Mouse (Mus musculus) cerebellum, adult 2 months (tissue): Measurements from ENCODE around the gene Sgpp1. TPM values are rescaled to one million over a fixed set of nuclear protein-coding genes. Genes with fewer than 3 reads are reported as not detected.

Experiments
- DNase-seq, 2 experiments: peaks; one replicate each; pipeline ENCODE4 v3.0.0; 2021
- H3K27ac ChIP-seq: fragments of 200-500 bp; 2 replicates; pipeline ENCODE4 v1.5.1; 2012; ENCODE audit warnings: low read length, control low read depth, inconsistent platforms; ENCODE audit not compliant: insufficient read depth
- H3K27me3 ChIP-seq: fragments of 200-500 bp; 2 replicates; pipeline ENCODE4 v1.6.1; 2012; ENCODE audit warnings: inconsistent platforms, mild to moderate bottlenecking, low read length, moderate library complexity; ENCODE audit not compliant: control insufficient read depth, insufficient read depth
- H3K4me1 ChIP-seq: fragments of 200-500 bp; 2 replicates; pipeline ENCODE4 v1.6.1; 2011; ENCODE audit warnings: low read length; ENCODE audit not compliant: control insufficient read depth, insufficient read depth
- H3K4me3 ChIP-seq: fragments of 200-500 bp; replicated peaks from 2 replicates; pipeline ENCODE3; 2011; ENCODE audit warnings: mild to moderate bottlenecking, low read depth, low read length, control low read depth; ENCODE audit not compliant: insufficient read depth
- CTCF ChIP-seq: fragments of 200-500 bp; IDR thresholded peaks from 2 replicates; pipeline ENCODE4 v1.5.1; 2011; ENCODE audit warnings: low read depth, mild to moderate bottlenecking, control low read depth, low read length, moderate library complexity, borderline replicate concordance; ENCODE audit not compliant: insufficient read depth
- POLR2A ChIP-seq: fragments of 200-500 bp; IDR thresholded peaks from 2 replicates; pipeline ENCODE4 v1.6.1; 2011; ENCODE audit warnings: low read length, control low read depth, borderline replicate concordance; ENCODE audit not compliant: insufficient read depth
- WGBS: fragments of 180-500 bp; shearing (Covaris S2); methylation state at CpG from one replicate; pipeline ENCODE4 v1.1.7; 2018; 5-methylcytosine and 5-hydroxymethylcytosine counted together
- polyA plus RNA-seq: library from polyadenylated mRNA; depleted of rRNA; stranded (reverse); fragments of >200 nt; gene quantifications from 2 replicates; pipeline ENCODE4 v1.2.3, GENCODE M21; 2012; rRNA removed

The Sgpp1 gene
- polyA plus RNA-seq: 39.9 and 40.6 TPM in 2 replicates

DNA sequence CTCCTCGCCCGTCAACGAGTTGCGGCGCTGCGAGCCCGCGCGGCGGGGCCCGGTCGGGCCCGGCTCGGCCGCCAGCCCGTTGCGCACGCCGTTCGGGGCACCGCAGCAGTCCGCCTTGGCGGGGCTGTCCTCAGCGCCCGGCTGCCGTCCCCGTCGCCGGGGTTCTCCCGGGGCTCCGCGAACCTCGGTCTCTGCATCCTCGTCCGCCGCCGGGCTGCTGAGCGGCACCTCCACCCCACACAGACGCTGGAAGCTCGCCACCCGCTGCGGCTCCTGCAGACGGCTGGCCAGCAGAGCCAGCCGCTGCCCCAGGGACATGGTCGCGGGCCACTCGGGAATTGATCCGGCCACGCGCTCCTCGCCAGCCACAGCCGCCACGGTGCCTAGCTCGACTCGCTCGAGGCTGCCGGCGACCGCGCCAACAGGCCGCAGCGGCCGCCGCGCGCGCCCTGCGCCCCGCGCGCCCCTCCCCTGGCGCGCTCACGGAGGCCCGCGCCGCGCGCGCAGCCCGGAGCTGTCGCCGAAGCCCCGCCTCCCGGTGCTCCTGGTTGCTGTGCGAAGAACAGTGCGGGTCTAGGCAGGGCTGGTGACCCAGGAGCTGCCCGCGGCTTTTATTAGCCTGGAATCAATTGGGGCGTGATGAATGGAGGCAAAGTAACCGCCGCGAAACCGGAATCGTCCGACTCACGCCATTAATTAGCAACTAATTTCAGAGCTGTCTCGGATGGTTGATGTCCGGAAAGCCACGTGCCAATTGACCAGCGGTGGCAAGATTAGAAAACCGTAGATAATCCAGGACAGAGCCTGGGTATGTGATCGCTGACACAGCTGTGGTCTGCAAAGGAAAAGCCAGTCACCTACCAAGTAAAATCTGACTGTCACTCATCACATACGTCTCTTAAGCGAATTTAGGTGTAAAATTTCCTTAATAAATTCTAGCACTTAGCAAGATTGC is at the start of gene Sgpp1:
TSS of gene Sgpp1 (minus strand) at position 484 of the 955 bp plus-strand sequence.
- TF ChIP-seq POLR2A (peak; percentile 64), CTCF (no peak)
- no peaks in the 10 kb centered on the region; the same call in none of the 2 replicates for H3K4me1 ChIP-seq
- peak within 1 kb of the TSS; percentile 93 for H3K27ac ChIP-seq
- peak within 1 kb of the TSS; percentile 95 for H3K4me3 ChIP-seq
- no peaks in the 10 kb centered on the region for H3K27me3 ChIP-seq
- WGBS: 1% methylated on average over 105 of the region's 105 CpGs
- peak; percentile 87 to 88 for DNase-seq

GRCm38 (mm10) chr12:75784271-75784751 is 48.8 kb upstream of the Sgpp1 start:
- TF ChIP-seq CTCF (no peak), POLR2A (no peak)
- H3K4me1 ChIP-seq: peaks cover 4% of the 10 kb centered on the region; the same call in 1 of the 2 replicates
- DNase-seq: no peak
- H3K27me3 ChIP-seq: no peaks in the 10 kb centered on the region
- no peak overlapping the region for H3K4me3 ChIP-seq
- no peak overlapping the region for H3K27ac ChIP-seq
- WGBS: 89% methylated on average over 2 of the region's 2 CpGs

GRCm38 (mm10) chr12:75781995-75782394 is 46.5 kb upstream of the Sgpp1 start:
- 91% methylated on average over 7 of the region's 7 CpGs for WGBS
- Histone ChIP-seq H3K4me3 (no peak overlapping the region), H3K4me1 (no peaks in the 10 kb centered on the region), H3K27me3 (no peaks in the 10 kb centered on the region), H3K27ac (no peak overlapping the region)
- no peak for DNase-seq
- no peak for TF ChIP-seq POLR2A
- no peak for TF ChIP-seq CTCF

DNA sequence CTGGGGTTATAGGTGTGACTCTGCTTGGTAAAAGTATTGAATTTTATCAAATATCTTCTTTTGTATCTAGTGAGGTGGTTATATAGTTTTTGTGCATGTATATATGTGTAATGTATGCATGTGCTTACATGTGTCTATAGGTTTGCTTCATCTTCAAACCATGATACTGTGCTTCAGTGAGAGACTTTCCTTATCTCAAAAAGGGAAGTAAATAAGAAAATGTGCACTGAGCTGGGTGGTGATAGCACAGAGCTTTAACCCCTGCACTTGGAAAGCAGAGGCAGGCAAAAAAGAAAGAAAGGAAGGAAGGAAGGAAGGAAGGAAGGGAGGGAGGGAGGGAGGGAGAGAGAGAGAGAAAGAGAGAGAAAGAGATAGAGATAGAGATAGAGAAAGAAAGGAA is 45.9 kb upstream of the Sgpp1 start:
- no peaks in the 10 kb centered on the region for H3K4me1 ChIP-seq
- DNase-seq: no peak
- H3K27ac ChIP-seq: no peak overlapping the region
- no peaks in the 10 kb centered on the region for H3K27me3 ChIP-seq
- no peak for TF ChIP-seq CTCF
- no peak for TF ChIP-seq POLR2A
- H3K4me3 ChIP-seq: no peak overlapping the region

DNA sequence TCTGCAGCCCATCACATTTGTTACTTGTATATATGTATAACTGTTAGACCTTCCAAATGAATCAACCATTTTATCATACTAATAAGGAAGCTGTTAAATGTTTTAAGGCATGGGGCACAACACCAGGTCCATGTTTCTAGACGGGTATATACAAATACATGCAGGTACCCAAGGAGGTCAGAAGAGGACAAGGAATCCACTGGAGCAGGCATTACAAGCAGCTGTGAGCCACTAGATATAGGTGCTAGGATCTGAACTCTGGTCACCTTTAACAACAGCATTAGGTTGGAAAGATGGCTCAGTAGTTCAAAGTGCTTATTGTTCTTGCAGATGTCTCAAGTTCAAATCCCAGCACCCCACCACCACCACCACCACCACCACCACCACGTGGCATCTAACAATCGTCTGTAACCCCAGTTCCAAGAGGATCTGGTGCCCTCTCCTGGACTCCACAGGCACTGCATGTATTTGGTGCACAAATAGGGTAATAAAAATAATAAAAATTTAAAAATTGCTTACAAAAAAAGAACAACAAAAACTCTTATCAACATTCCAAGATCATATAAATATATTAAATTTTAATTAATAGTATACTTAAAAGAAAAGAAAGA is 37.0 kb upstream of the Sgpp1 start:
- no peak overlapping the region for H3K4me3 ChIP-seq
- 25% methylated on average over 3 of the region's 3 CpGs for WGBS
- no peaks in the 10 kb centered on the region for H3K27me3 ChIP-seq

GRCm38 (mm10) chr12:75771410-75771809 is 35.9 kb upstream of the Sgpp1 start:
- Histone ChIP-seq H3K27me3 (no peaks in the 10 kb centered on the region), H3K27ac (no peak overlapping the region), H3K4me1 (no peaks in the 10 kb centered on the region), H3K4me3 (no peak overlapping the region)
- DNase-seq: no peak
- no peak for TF ChIP-seq CTCF
- no peak for TF ChIP-seq POLR2A
- 69% methylated on average over 3 of the region's 3 CpGs for WGBS

More for the DNA sequence above, 37.0 kb upstream of the Sgpp1 start:
- Histone ChIP-seq H3K4me1 (no peaks in the 10 kb centered on the region), H3K27ac (no peak overlapping the region)
- DNase-seq: peak; percentile 15 to 29
- TF ChIP-seq POLR2A: no peak
- TF ChIP-seq CTCF: peak; percentile 67; the same call in 1 of the 2 replicates

GRCm38 (mm10) chr12:75766885-75767317 is 31.4 kb upstream of the Sgpp1 start:
- no peak overlapping the region for H3K4me3 ChIP-seq
- no peak overlapping the region for H3K27ac ChIP-seq
- no peak for TF ChIP-seq POLR2A
- no peak for TF ChIP-seq CTCF
- H3K4me1 ChIP-seq: no peaks in the 10 kb centered on the region
- DNase-seq: no peak
- H3K27me3 ChIP-seq: no peaks in the 10 kb centered on the region
- WGBS: 78% methylated on average over 8 of the region's 8 CpGs
